Mouse (Mus musculus) kidney, postnatal 36 days (tissue): Measurements from ENCODE around the gene Cfap206.
"Not testable (repeated sequence)": the region's sequence is repeated elsewhere in the genome, so short reads cannot be mapped to it uniquely, and the experiment has no call there.

Experiments used
- DNase-seq, 2 experiments: peaks; one replicate each; pipeline ENCODE4 v3.0.0; 2021 to 2022; ENCODE audit warnings: mixed read lengths in 2 of 2

The Cfap206 gene

DNA sequence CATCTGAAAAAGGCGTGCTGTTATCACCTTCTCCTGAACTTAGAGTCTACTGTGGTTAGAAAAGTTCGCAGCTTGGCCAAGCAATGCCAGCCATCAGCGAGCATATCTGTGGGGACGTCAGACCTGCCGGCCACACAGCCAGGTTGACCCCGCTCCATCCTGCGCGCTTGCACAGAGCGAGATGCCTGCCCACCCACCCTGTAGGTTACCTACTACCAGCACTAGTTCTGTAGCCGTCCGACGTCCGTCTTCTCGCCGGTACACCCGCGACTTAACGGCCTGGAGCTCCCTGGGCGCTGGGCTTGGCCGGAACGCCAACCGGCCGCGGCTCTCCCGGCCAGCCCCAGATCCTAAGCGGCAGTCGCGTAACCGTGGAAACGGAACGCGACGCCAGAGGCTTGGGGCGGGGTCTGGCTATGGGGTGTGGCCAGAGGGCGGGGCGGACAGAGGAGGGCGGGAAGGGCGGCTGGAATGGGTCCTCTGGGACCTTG is at the start of gene Cfap206:
TSS of gene Cfap206 (minus strand) at position 356 of the 491 bp plus-strand sequence.
- DNase-seq: peak; percentile 73 to 89

DNA sequence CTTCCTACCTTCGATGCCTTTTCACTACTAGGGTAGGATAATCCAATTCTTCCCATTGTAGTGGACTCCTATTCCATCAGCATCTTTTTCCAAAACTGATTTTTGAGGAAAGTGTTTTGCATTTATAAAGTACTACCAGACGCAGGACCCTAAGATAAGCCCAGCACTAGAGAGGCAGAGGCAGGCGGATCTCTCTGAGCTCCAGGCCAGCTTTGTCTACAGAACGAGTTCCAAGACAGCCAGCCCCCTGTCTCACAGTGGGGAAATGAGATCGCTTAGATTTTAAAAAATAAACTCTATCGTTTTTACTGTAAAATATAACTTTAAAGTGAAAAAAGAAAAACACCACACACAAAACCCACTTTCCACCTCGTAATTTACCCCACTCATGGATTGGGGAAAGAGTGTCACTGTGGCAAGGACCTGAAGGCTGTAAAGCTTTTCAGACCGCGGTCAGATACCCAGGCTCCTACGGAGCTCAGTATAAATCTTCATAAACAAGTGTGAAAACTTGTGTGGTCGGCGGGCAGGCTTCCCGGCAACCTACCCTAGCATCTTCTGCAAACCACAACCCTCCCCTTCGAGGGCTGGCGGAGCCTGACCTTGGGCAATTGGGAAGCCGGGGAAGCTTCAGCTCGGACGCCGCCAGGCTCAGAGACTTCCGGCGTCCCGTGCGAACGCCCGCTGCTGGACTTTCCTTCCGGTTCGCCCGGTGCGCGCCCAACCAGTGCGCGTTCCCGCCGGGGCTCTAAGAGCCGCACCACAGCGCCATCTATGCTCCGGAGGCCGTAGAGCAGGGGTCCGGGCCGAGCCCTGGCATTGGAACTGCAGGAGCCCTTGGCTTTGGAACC is 47.9 kb upstream of the Cfap206 start, which contains the start of gene Smim8:
TSS of gene Smim8 (minus strand) at position 747 of the 851 bp plus-strand sequence.
- DNase-seq: peak; percentile 92 to 97

DNA sequence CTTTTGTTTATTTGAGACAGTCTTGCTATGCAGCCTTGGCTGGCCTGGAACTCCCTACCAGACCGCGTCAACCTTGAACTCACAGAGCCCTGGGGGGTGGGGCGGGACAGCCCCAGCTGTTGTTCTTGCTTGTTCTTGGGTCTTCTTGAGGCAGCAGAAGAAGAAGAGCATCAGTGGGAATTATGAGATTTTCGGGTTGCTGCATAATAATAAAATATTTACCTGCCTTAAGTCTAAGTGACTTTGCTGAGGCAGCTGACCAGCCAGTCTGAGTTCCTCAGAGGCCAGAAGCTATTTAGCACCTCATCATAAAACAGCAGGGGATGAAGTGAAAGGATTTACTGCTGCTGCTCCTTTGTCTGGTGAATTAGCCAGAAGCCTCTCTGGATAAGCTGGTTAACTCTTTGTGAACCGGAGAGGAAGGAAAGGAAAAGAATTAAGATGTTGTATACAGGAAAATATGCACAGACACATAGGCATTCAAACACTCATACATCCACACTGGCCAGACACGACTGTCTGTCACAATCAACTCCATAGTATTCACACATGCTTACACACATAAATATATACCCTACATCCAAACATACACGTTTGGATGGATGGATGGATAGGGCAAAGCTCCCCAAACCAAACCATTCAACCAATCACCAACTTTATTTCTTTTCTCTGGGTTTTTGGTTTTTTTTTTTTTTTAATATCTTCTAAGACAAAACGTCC is 41.8 kb upstream of the Cfap206 start:
- no peak for DNase-seq

DNA sequence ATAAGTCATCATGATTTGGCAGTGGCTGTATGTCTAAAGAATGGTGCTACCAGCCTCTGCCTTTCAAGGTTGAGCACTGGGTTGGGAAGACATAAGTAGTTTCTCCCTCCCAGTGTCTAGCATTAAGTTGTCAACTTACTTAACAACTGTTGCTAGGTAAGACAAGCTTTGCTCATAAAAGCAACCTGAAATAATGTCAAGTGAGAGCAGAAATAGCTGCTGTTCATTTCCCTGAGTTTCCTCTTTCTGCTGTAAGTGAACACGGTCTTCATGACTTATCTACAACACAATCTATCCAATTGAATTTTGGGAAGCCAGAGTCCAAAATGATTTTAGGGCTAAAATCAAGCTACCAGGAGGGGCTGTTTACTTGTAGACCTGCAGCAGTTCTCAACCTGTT is 26.2 kb upstream of the Cfap206 start, which contains the start of gene Gm136:
TSS of gene Gm136 (minus strand) at position 101 of the 400 bp plus-strand sequence.
- DNase-seq: no peak

DNA sequence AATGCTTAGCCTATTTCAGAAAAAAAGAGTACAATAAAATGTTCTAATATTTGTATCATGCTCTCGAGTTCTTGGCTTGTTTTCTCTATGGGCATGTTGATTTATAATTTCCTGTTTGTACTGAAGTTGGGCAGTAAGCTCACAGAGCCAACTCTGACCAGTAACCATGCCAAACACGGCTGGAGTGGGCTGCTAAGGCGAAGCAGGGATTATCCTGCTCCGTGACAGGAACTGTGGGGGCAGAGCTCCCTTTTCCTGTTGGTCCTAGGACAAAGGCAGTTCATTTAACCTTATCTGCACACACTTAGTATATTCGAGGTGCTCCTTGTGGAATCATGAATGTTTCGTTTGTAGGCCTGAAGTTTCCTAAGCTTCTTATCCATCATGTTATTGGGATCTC is 19.2 kb upstream of the Cfap206 start:
- DNase-seq: peak; percentile 35 to 47

DNA sequence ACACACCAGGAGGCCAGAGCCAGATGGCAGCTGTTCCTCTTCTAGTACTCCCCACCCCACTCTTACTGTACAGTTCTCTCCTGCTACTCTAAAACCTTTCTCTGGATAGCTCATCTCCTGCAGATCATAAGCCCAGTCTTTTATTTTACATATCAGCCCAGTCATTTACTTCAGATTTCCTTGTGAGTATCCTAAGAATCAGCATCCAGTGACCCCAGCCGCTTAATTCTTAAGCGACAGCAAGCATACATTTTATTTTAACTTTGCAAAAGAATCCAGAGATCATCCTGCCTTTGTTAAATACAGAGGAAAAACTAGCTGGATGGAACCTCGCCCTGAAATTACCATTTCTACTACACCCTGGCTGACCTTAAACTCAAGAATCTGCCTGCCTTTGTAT is 4.5 kb upstream of the Cfap206 start:
- DNase-seq: no peak

DNA sequence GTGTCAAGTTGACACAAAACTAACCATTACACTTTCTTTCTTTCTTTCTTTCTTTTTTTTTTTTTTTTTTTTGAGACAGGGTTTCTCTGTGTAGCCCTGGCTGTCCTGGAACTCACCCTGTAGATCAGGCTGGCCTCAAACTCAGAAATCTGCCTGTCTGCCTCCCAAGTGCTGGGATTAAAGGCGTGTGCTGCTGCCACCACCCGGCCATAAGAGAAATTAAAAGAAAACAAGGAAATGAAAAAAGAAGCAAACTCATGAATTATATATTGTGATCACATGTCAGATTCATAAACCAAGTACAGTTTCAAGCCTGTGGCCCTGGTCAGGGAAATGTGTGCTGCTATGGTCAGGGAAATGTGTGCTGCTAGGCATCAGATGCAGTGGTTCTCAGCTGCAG is 3.4 kb upstream of the Cfap206 start:
- peak in 1 of 2 experiments; percentile 5 for DNase-seq

DNA sequence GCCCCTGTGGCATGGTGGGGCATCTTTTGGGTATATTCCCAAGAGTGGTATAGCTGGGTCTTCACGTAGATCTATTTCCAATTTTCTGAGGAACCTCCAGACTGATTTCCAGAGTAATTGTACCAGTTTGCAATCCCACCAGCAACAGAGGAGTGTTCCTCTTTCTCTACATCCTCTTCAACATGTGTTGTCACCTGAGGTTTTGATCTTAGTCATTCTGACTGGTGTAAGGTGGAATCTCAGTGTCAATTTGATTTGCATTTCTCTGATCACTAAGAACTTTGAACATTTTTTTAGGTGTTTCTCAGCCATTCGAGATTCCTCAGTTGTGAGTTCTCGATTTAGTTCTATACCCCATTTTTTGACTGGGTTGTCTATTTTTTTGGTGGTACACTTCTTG is 4.3 kb downstream of the Cfap206 start:
- not testable (repeated sequence) for DNase-seq

DNA sequence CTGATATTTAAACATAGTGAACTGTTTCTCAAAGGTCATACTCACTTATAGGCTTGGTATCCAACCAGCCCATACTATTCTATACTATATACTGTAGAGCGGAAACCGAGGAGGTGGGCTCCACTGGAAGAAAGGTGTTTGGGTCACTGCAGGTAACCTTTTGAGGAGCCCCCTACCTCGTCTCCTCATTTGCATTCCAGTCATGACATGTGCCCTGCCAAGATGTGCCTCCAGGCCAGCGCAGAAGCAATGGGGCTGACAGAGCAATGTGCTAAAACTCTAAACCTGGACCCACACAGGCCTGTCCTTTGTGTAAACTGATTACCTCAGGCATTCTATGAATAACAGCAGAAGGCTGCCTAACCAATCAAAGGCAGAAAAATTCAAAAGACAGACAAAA is 5.7 kb downstream of the Cfap206 start:
- DNase-seq: no peak

DNA sequence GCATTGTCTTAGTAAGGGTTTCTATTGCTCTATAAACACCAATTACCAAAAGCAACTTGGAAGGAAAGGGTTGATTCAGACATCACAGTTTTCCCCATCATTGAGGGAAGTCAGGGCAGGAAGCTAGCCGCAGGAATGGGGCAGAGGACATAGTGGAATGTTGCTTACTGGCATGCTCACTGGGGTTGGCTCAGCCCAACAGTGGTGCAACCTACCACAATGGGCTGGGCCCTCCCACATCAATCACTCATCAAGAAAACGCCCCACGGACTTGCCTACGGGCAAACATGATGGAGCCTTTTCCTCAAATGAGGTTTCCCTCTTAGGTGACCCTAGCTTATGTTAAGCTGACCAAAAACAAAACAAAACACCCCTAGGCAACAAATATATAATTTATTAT is 6.8 kb downstream of the Cfap206 start:
- DNase-seq: no peak

DNA sequence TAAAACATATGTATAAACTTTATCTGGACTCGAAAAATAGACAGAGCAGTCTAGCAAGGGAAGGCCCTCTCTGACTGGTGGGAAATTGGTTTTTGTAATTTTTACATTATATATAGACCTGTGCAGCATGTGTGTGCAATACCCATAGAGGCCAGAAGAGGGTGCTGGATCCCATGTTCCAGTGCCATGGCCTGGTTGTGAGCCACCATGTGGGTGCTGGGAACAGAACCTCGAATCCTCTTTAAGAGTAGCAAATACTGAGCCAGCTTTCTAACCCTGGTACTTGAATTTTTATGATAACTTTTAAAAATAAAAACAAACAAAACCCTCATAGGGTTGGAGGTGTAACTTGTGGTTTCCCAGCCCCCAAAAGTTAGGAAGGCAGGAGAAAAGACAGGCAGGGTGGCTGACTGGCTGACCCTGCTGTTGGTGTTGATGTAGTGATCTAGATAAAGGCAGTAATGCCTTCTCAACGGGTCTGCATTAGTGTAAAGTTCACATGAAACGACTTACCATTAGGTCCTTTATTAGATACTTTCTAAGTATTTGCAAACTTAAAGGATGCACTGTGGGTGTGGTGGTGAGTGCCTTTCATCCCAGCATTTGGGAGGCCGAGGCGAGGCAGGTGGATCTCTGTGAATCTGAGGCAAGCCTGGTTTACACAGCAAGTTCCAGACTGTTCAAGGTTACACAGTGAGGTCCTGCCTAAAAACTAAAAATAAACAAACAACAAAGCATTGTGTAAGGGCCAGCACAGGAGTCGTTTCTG is 9.7 kb downstream of the Cfap206 start:
- no peak for DNase-seq

DNA sequence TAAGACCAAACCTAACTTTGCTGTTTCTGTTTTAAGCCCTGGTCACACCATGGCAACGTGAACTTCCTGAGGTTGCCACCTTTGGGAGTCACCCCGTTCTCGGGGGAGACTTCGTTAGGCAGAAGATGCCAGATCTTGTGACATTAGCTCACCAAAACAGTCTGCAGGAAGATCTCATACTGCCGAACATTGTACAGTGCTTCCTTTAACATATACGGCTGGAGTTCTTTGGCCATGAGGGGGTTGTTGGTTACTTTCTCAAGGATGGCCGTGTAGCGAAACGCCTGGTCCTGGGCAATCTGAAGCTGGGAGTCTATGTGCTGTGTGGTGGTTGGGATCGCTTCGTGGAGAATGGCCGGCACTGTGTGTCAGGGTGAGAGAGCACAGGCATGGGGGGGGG is 10.6 kb downstream of the Cfap206 start:
- DNase-seq: no peak

DNA sequence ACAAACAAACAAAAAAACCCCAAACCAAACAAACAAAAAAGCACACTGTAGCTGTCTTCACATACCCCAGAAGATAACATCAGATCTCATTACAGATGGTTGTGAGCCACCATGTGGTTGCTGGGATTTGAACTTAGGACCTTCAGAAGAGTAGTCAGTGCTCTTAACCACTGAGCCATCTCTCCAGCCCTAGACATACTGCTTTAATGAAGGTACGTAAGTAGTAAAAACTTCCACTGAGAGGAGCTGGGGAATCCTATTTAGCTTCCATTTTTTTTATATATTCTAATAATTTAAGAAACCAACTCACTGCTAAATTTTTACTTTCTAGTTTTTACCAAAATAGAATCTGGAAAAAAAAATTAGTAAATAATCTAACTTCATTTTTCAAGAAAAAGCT is 14.9 kb downstream of the Cfap206 start:
- DNase-seq: no peak

DNA sequence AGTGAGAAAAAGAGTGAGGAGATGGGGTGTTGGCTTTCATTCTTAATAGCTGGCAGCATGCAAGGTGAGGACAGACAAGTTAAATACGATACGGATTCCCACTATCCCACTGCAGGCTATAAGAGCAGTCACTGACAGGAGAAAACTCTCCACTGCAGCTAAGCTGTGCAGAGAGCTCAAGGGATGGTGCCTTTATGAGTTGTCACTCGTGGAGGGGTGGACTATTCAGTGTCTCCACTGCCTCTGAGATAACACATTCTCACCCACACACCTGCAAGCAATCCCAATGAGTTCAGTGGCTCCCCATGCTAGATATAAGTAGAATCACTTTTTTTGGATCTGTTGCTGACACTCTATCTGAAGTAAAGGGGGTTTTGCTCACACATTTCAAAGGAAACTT is 21.9 kb downstream of the Cfap206 start:
- no peak for DNase-seq

DNA sequence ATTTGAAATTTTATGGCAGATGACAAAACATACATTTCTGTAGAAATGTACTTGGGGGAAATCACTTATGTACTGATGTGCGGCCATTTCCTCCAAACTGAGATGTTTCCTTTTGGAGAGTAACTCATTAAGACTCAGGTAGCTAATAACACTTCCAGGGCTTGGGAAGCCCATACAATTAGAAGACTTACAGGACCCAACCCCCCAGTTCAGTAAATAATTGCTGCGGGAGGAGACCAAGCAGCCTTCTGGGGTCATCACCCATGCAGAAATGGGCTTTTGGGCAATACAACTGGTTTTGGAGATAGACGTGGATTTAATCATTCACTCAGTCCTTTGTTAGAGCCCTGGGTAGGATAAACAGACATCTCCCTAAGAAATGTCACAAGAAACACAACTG is 22.8 kb downstream of the Cfap206 start:
- DNase-seq: no peak

DNA sequence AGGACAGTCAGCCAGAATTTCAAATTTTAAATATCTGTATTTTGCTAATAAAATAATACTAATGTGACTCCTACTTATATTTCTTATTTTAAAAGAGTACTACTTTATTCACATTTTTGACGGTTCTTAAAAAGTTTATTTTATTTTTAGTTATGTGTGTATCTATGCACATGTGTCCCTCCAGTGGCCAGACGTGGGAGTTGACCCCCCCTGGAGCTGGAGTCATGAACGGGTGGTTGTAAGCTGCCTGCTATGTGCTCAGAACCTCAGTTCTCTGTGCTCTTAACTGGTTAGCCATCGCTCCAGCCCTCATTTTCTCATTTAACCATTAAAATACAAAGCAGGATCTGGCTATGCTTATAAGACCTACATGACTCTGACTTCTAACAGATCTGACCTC is 27.0 kb downstream of the Cfap206 start:
- DNase-seq: peak in 1 of 2 experiments; percentile 10

DNA sequence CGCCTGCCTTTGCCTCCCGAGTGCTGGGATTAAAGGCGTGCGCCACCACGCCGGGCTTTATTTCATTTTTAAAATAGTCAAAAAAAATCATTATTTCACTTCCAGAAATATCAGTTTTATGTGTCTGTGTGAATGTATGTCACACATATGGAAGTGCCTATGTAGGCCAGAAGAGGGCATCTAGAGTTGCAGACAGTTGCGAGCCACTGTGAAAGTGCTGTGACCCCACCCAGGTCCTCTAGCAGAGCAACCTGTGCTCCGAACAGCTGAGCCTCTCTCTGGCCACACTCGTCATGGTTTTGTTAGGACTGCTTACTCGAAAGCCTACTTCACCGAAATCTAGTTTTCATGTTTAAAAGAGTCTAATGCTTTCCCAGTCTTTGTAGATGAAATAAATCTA is 27.8 kb downstream of the Cfap206 start:
- DNase-seq: no peak

DNA sequence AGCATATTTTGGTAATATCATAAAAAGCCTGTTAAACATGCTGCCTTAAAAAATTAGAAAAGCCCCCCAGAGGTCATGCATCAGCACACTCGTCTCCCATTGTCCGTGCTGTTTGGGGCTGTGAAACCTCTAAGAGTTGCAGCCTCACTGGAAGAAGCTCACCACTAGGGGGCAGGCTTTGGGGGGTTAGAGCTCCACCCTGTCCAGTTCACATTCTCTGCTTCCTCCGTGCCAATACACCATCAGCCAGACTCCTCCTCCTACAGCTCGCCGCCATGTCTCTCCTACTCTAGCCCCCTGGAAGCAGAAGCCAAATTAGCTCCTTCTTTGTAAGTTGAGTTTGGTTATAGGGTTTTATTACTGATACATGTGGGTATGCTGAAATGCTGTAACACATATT is 28.5 kb downstream of the Cfap206 start:
- DNase-seq: peak; percentile 42 to 82

DNA sequence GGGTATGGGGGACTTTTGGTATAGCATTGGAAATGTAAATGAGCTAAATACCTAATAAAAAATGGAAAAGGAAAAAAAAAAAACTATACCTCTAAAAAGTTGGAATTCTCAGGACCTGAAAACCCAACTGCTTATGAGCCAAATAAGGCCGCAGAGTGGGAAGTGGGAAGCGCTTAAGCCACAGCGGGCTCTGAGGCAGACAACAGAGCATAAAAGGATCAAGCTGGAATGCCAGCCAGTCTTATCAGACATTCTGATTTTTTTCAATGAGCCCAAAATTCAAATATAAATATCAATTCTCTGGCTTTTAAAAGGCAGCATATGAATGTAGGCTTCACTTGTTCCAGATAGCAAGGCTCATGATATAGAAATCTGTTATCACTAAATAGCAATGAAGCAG is 42.0 kb downstream of the Cfap206 start:
- DNase-seq: no peak

DNA sequence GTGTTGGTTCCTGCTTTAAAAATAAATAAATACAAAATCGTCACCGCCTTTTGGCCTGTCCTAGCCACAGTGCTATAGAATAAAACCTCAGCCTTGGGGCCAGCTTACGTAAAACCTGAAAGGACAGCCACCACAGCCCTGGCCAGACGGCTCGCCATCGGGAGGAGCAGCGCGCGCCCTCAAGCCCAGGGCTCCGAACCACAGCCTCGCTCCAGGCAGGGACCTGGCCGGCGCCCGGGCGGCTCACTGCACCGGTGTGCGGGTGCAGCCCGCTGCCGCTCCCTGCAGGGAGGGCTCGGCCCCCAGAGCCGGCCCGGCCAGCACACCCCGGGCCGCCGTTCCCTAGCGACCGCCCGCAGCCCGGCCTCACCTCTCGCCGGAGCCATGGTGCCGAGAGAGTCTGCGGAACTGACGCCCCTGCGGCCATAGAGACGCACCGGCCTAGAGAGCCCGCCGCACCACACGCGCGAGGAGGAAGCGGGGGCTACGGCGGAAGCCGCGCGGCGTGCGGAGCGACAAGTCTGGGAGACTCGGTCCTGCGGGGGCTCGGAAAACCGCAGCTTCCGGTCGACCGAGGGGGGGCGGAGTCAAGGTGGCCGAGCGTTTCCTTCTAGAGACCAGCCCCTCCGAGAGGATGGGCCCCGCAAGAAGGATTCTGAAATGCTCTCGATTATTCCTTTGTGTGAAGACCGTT is 43.0 kb downstream of the Cfap206 start, which contains the start of gene Slc35a1:
TSS of gene Slc35a1 (minus strand) at position 565 of the 694 bp plus-strand sequence.
- DNase-seq: peak; percentile 95 to 96

DNA sequence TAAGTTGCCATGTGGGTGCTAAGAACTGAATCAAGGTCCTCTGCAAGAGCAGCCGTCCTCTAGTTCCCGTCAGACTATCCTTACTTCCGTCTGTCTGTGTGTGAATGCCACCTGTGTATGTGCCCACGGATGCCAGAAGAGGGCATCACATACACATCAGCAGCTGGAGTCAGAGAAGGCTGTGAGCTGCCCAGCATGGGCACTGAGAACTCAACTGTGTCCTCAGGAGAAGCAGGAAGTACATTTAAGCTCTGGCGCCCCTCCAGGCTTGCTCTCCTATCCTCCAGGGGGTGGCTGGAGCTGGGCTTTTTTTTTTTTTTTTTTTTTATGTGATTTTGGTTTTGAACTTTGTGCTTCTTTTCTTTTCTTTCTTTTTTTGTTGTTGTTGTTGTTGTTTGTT is 49.5 kb downstream of the Cfap206 start:
- DNase-seq: peak in 1 of 2 experiments; percentile 28

DNA sequence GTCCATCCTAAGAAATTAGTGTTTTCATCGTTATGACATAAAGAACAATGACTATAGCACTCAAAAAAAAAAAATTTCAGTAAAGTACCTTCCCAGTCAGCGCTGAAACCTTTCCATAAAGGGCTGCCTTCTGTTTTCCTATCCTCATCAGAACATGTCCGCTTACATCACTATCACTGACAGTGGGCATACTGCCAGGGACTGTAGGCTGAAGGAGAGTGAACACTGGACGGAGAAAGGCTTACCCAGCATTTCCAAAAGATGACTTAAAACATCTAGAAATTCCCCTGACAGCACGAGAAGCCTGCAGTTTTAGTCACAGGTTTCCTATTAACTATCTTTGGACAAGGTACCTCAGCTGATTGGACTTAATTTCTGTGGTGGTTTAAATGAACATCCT is 56.3 kb downstream of the Cfap206 start:
- DNase-seq: peak; percentile 17 to 31
